ENCODE assay signal across 8 mouse cellular contexts in genomic region chr10:34296911-34297298, GRCm38 (mm10). TPM values are rescaled to one million over a fixed set of nuclear protein-coding genes. Genes with fewer than 3 reads are reported as not detected.
DNase-seq lines count a peak whose midpoint lies in the region; ATAC-seq lines count a peak whose summit lies in the region.

No protein-coding gene starts in this region.

- WGBS in heart, embryonic 15.5 days = 4% methylated on average over 13 of the region's 13 CpGs
- 4% methylated on average over 13 of the region's 13 CpGs for WGBS in hindbrain, embryonic 12.5 days
- WGBS in midbrain, embryonic 12.5 days = 5% methylated on average over 13 of the region's 13 CpGs

- H3K4me3 ChIP-seq in heart, embryonic 15.5 days = peak overlapping the region; percentile 86
- peak overlapping the region; percentile 67 for H3K4me3 ChIP-seq in hindbrain, embryonic 12.5 days
- peak overlapping the region; percentile 78 for H3K4me3 ChIP-seq in midbrain, embryonic 12.5 days

- no peaks in the 10 kb centered on the region for H3K27me3 ChIP-seq in heart, embryonic 15.5 days
- H3K27me3 ChIP-seq in hindbrain, embryonic 12.5 days = no peaks in the 10 kb centered on the region
- no peaks in the 10 kb centered on the region for H3K27me3 ChIP-seq in midbrain, embryonic 12.5 days

- ATAC-seq in heart, embryonic 15.5 days (replicated peaks; ENCODE audit: insufficient number of reproducible peaks, insufficient read depth, low FRiP score, low read depth) = no peak
- peak; percentile 26 for ATAC-seq in hindbrain, embryonic 12.5 days (ENCODE audit: low FRiP score)
- peak; percentile 24; the same call in 1 of the 2 replicates for ATAC-seq in midbrain, embryonic 12.5 days (ENCODE audit: low FRiP score, low read depth)

- no peaks in the 10 kb centered on the region for H3K36me3 ChIP-seq in heart, embryonic 15.5 days
- no peaks in the 10 kb centered on the region for H3K36me3 ChIP-seq in hindbrain, embryonic 12.5 days
- no peaks in the 10 kb centered on the region for H3K36me3 ChIP-seq in midbrain, embryonic 12.5 days

- H3K9me3 ChIP-seq in heart, embryonic 15.5 days (replicated peaks) = no peaks in the 10 kb centered on the region
- H3K9me3 ChIP-seq in hindbrain, embryonic 12.5 days (replicated peaks) = no peaks in the 10 kb centered on the region
- H3K9me3 ChIP-seq in midbrain, embryonic 12.5 days = no peaks in the 10 kb centered on the region

- peaks cover 38% of the 10 kb centered on the region for H3K4me1 ChIP-seq in heart, embryonic 15.5 days (replicated peaks)
- H3K4me1 ChIP-seq in hindbrain, embryonic 12.5 days = peaks cover 34% of the 10 kb centered on the region
- peaks cover 36% of the 10 kb centered on the region for H3K4me1 ChIP-seq in midbrain, embryonic 12.5 days

- H3K9ac ChIP-seq in heart, embryonic 15.5 days = peak overlapping the region; percentile 58
- H3K9ac ChIP-seq in hindbrain, embryonic 12.5 days = peak overlapping the region; percentile 61
- peak overlapping the region; percentile 54; the same call in 1 of the 2 replicates for H3K9ac ChIP-seq in midbrain, embryonic 12.5 days (replicated peaks)

- DNase-seq in heart, adult 9 months (ENCODE audit: low spot score in 2 of 2) = no peak
- peak; percentile 54 for DNase-seq in brain, adult 2 months (ENCODE audit: low read depth, low spot score)
- DNase-seq in frontal cortex, postnatal 25 days (ENCODE audit: low spot score in 2 of 2) = no peak
- no peak for DNase-seq in right cerebral cortex, adult 2 months (ENCODE audit: low spot score in 2 of 2)
- no peak for DNase-seq in kidney, postnatal 25 days

- H3K4me2 ChIP-seq in heart, embryonic 15.5 days = peak overlapping the region; percentile 93
- peak overlapping the region; percentile 74 for H3K4me2 ChIP-seq in hindbrain, embryonic 12.5 days (replicated peaks)
- peak overlapping the region; percentile 74 for H3K4me2 ChIP-seq in midbrain, embryonic 12.5 days (replicated peaks)

- no peak overlapping the region for H3K27ac ChIP-seq in heart, embryonic 15.5 days
- peak overlapping the region; percentile 79 for H3K27ac ChIP-seq in hindbrain, embryonic 12.5 days
- peak overlapping the region; percentile 97 for H3K27ac ChIP-seq in midbrain, embryonic 12.5 days (replicated peaks)

RNA-seq across cellular contexts. Expression of gene Tspyl4, which starts 0.3 kb away (rescaled TPM):
- polyA plus RNA-seq in heart, embryonic 15.5 days (2015; fragmentation: Nextera tagmentation; extraction: Ambion mirVana) = 18.5 and 20.1 TPM in 2 replicates
- 134 and 153 TPM in 2 replicates for polyA plus RNA-seq in hindbrain, embryonic 12.5 days (2016; fragmentation: Nextera tagmentation; extraction: Ambion mirVana)
- polyA plus RNA-seq in midbrain, embryonic 12.5 days (2016; fragmentation: Nextera tagmentation; extraction: Ambion mirVana) = 120 and 126 TPM in 2 replicates

RNA-seq across cellular contexts. Expression of gene Tspyl1, which starts 14.9 kb away (rescaled TPM):
- 69.4 and 72.5 TPM in 2 replicates for polyA plus RNA-seq in heart, embryonic 15.5 days (2015; fragmentation: Nextera tagmentation; extraction: Ambion mirVana)
- 129 and 140 TPM in 2 replicates for polyA plus RNA-seq in hindbrain, embryonic 12.5 days (2016; fragmentation: Nextera tagmentation; extraction: Ambion mirVana)
- 116 and 119 TPM in 2 replicates for polyA plus RNA-seq in midbrain, embryonic 12.5 days (2016; fragmentation: Nextera tagmentation; extraction: Ambion mirVana)
